Mouse (Mus musculus): ENCODE data around the gene Ctcfl.
A peak's percentile ranks its signal among the peaks of the same experiment; 100 is the strongest.
"Not testable (repeated sequence)": the region's sequence is repeated elsewhere in the genome, so short reads cannot be mapped to it uniquely, and the experiment has no call there.

The Ctcfl gene

DNA sequence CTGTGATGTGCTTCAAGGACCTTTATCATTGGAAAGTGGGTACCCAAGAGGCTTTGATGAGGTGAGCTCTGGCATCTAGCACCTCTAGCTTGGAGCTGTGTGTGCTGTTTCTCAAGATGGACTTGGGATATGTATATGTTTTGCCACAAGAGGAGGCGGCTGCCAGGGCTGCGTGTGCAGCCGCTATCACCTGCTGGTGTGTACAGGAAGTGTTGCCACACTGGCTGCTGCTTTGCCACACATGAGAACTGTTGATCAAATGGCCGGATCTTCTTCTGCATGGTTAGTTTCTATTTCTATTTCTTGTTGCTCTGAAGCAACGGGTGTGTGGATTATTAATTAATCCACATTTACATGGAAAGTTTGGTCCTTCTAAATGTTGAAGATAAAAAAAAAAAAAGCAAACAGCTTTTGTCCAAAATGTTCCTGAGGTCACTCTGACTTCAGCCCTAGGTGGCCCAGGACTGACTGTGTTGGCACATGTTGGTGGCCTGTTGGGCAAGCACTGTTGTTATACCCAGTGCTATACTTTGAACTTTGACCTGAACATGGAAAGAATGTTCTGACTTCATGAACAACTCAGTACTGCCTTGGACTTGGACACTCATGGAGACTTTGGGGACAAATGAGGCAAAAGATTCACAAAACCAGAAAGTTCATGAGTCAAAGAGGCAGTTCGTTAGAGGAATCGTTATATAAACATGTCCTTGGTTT is 4.9 kb upstream of the Ctcfl start:
- Histone ChIP-seq H3K36me3 (ENCODE audit: control insufficient read depth, insufficient read depth, low read length, poor library complexity, severe bottlenecking) (no peaks in the 10 kb centered on the region), H3K27me3 (ENCODE audit: control insufficient read depth, insufficient read depth, low read length, poor library complexity, severe bottlenecking) (no peaks in the 10 kb centered on the region; the same call in 1 of the 2 replicates)
- no peak for DNase-seq (ENCODE audit: low read depth, low spot score)

GRCm38 (mm10) chr2:173120117-173120516 is 792 bp upstream of the Ctcfl start:
- not testable (repeated sequence) for H3K27me3 ChIP-seq (ENCODE audit: control insufficient read depth, insufficient read depth, low read length, poor library complexity, severe bottlenecking); H3K36me3 ChIP-seq (ENCODE audit: control insufficient read depth, insufficient read depth, low read length, poor library complexity, severe bottlenecking); DNase-seq (ENCODE audit: low read depth, low spot score)

GRCm38 (mm10) chr2:173113796-173114195 is 5.5 kb downstream of the Ctcfl start:
- not testable (repeated sequence) for H3K27me3 ChIP-seq (ENCODE audit: control insufficient read depth, insufficient read depth, low read length, poor library complexity, severe bottlenecking); H3K36me3 ChIP-seq (ENCODE audit: control insufficient read depth, insufficient read depth, low read length, poor library complexity, severe bottlenecking); DNase-seq (ENCODE audit: low read depth, low spot score)

- Histone ChIP-seq H3K36me3 (ENCODE audit: control insufficient read depth, insufficient read depth, low read length, poor library complexity, severe bottlenecking) (no peaks in the 10 kb centered on the region), H3K27me3 (ENCODE audit: control insufficient read depth, insufficient read depth, low read length, poor library complexity, severe bottlenecking) (no peaks in the 10 kb centered on the region)
Observed at GRCm38 (mm10) chr2:173110571-173110970, 8.8 kb downstream of the Ctcfl start.

DNA sequence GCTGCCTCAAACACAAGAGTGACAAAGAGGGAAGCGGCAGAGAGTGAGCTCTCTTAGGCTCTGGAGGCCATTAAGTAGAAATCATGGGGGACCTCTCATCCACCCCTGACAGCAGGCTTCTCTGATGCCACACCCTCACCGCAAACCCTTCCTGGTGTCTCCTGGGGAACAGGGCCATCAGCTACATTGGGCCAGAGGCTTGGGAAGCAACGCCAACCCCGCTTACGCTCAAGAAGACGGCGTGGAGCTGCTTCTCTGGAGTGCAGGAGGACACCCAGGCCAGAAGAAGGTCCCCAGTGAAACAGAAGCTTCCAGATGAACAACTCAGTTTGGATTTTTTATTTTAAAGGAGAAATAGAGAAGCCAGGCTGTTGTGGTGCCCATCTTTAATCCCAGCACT is 9.8 kb downstream of the Ctcfl start:
- no peak for DNase-seq (ENCODE audit: low read depth, low spot score)
- Histone ChIP-seq H3K36me3 (ENCODE audit: control insufficient read depth, insufficient read depth, low read length, poor library complexity, severe bottlenecking) (no peaks in the 10 kb centered on the region), H3K27me3 (ENCODE audit: control insufficient read depth, insufficient read depth, low read length, poor library complexity, severe bottlenecking) (no peaks in the 10 kb centered on the region)

More at GRCm38 (mm10) chr2:173110571-173110970, 8.8 kb downstream of the Ctcfl start:
- DNase-seq (ENCODE audit: low read depth, low spot score) = no peak

GRCm38 (mm10) chr2:173108509-173109190 is 10.7 kb downstream of the Ctcfl start:
- no peak for DNase-seq (ENCODE audit: low read depth, low spot score)
- no peaks in the 10 kb centered on the region for H3K27me3 ChIP-seq (ENCODE audit: control insufficient read depth, insufficient read depth, low read length, poor library complexity, severe bottlenecking)
- no peaks in the 10 kb centered on the region for H3K36me3 ChIP-seq (ENCODE audit: control insufficient read depth, insufficient read depth, low read length, poor library complexity, severe bottlenecking)

DNA sequence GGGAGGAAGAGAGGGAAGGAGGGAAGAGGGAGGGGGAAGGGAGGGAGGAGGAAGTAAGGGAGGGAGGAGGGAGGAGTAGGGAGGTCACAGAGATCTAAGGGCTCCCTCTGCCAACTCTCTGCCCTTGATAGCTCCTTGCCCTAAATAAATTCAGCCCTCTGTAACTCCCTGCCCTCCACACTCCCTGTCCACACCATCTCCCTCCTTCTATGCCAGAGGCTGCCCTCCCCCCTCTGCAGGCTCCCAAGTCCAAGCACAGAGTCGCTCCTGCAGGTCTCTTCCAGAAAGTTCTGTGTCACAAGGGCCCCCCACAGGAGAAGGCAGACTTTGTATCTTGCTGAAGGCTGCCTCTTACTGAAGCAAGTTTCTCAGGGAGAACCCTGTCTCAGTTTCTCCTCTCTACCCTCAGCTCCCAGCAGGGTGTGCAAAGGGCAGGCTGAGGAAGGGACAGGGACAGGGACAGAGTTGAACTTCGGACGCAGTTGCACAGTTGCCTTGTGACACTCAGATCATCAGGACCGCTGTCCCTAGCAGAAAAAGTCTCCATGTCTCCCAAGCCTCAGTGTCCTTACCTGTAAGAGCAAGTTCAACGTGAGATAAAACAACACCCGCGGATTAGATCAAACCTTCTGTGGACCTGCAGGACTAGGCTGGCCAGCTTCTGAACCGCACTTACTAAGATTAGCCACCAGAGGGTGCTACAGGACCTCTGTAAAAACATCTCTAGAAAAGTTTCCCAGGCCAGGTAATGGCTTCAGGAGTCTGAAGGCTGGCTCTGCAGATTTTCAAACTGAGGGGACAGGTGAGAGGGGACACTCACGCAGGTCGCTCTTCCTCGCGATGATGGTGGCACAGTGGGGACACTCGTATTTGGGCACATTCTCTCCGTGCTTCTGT is 12.2 kb downstream of the Ctcfl start:
- no peaks in the 10 kb centered on the region for H3K27me3 ChIP-seq (ENCODE audit: control insufficient read depth, insufficient read depth, low read length, poor library complexity, severe bottlenecking)
- DNase-seq (ENCODE audit: low read depth, low spot score) = peak; percentile 75

DNA sequence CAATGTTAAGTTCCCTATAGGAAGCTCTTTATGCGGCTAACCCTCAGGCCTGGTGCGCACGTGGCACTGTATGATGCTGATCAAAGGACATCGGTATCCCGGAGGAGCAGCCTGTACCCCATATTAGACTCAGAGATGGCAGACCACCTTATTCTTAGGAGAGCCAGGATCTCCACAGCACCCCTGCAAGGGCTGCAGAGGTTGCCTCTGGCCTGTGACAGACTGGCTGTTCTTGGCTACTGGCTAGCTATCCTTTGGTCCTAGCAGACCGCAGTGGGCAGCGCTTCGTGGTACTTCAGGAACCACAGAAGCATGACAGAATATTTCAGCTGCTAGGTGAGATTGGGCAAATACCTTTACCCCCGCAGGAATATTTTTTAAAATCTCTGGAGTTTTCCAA is 12.9 kb downstream of the Ctcfl start:
- DNase-seq (ENCODE audit: low read depth, low spot score) = no peak
- Histone ChIP-seq H3K36me3 (ENCODE audit: control insufficient read depth, insufficient read depth, low read length, poor library complexity, severe bottlenecking) (no peaks in the 10 kb centered on the region), H3K27me3 (ENCODE audit: control insufficient read depth, insufficient read depth, low read length, poor library complexity, severe bottlenecking) (no peaks in the 10 kb centered on the region)

More for the DNA sequence above, 12.2 kb downstream of the Ctcfl start:
- H3K36me3 ChIP-seq (ENCODE audit: control insufficient read depth, insufficient read depth, low read length, poor library complexity, severe bottlenecking) = no peaks in the 10 kb centered on the region

- not testable (repeated sequence) for H3K27me3 ChIP-seq (ENCODE audit: control insufficient read depth, insufficient read depth, low read length, poor library complexity, severe bottlenecking); H3K36me3 ChIP-seq (ENCODE audit: control insufficient read depth, insufficient read depth, low read length, poor library complexity, severe bottlenecking)
- peak; percentile 53 for DNase-seq (ENCODE audit: low read depth, low spot score)
Observed at GRCm38 (mm10) chr2:173097337-173097736, 22.0 kb downstream of the Ctcfl start.

DNA sequence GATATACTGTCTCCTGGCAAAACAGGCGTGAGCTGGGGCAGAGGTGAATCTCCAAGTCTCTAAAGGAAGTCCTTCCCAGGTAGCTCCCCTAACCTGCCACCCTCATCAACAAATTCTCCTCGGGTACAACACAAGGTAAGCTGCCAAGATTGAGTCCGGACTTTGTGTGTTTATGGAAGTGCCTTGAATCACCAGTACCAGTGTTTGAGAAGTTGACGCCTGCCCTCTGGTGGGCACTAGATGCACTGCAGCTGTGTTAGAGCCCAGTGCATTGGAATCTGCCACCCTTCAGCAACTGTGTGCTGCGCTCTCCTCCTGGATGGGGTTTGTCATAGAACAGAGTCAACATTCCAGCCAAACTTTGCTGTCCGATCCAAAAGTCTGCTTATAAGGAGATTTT is 29.9 kb downstream of the Ctcfl start:
- DNase-seq (ENCODE audit: low read depth, low spot score) = peak; percentile 93
- Histone ChIP-seq H3K27me3 (ENCODE audit: control insufficient read depth, insufficient read depth, low read length, poor library complexity, severe bottlenecking) (no peaks in the 10 kb centered on the region), H3K36me3 (ENCODE audit: control insufficient read depth, insufficient read depth, low read length, poor library complexity, severe bottlenecking) (no peaks in the 10 kb centered on the region)

- H3K36me3 ChIP-seq (ENCODE audit: control insufficient read depth, insufficient read depth, low read length, poor library complexity, severe bottlenecking) = no peaks in the 10 kb centered on the region
- no peaks in the 10 kb centered on the region for H3K27me3 ChIP-seq (ENCODE audit: control insufficient read depth, insufficient read depth, low read length, poor library complexity, severe bottlenecking)
- DNase-seq (ENCODE audit: low read depth, low spot score) = no peak
Observed at GRCm38 (mm10) chr2:173087405-173087804, 31.9 kb downstream of the Ctcfl start.

DNA sequence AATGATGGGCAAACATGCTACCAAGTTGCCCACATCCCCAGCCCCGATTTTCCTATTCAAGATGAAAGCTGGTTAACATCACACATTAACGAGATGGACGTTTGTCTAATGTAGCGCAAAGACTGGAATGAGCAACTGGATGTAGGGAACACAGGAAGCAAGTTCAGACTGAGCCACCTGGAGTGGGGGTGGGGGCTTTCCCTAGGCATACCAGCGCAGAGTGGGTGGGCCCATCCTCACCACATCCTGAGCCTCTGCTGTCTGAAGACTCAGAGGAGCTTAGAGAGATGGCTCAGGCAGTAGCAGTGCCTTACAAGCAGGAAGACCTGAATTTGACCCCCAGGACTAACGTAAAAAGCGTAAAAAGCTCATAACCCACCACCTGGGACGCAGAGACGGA is 33.6 kb downstream of the Ctcfl start:
- Histone ChIP-seq H3K27me3 (ENCODE audit: control insufficient read depth, insufficient read depth, low read length, poor library complexity, severe bottlenecking) (no peaks in the 10 kb centered on the region), H3K36me3 (ENCODE audit: control insufficient read depth, insufficient read depth, low read length, poor library complexity, severe bottlenecking) (no peaks in the 10 kb centered on the region)
- DNase-seq (ENCODE audit: low read depth, low spot score) = peak; percentile 70

DNA sequence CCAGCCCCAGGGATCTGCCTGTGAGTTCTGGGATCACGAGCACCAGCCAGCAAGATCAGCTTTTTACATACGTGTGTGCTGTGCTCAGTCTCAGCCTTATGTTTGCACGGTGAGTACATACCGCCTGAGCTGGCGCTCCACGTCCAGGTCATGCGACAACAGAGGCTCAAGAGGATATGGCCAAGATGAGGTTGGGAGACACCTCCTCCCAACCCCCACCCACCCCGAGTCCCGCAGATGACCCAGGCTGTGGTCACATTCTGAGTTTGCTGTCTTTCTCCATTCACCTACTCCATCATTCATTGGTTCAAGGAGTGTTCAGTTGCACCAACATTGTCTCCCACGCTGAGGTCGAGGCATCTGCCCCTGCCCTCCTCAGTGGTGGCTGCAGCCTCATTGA is 34.5 kb downstream of the Ctcfl start:
- no peaks in the 10 kb centered on the region for H3K27me3 ChIP-seq (ENCODE audit: control insufficient read depth, insufficient read depth, low read length, poor library complexity, severe bottlenecking)
- DNase-seq (ENCODE audit: low read depth, low spot score) = no peak
- H3K36me3 ChIP-seq (ENCODE audit: control insufficient read depth, insufficient read depth, low read length, poor library complexity, severe bottlenecking) = no peaks in the 10 kb centered on the region

DNA sequence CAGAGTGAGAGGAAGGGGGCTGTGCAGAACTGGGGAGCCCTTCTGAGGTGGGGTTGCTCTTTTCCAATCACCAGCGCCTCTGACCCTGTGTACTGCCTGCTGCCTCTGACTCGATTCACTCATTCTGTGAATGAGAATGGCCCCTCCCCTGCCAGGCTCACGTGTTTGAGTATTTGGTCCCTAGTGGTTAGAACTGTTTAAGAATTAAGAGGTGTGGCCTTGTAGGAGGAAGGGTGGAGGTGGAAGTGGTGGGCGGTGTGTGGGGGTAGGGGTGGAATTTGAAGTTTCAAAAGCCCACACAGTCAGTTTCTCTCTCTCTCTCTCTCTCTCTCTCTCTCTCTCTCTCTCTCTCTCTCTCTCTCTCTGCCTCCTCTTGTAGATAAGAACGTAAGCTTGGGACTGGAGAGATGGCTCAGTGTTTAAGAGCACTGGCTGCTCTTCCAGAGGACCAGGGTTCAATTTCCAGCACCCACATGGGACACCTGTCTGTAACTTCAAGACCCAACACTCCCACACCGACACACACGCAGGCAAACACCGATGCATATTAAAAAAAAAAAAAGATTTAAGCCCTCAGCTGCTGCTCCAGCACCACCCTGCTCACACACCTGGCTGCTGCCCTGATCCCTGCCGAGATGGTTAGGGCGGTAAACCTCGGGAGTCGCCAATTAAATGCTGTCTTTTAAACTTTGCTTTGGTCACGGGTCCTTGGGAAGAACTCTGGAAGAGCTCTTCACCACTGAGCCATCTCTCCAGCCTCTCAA is 35.4 kb downstream of the Ctcfl start:
- no peaks in the 10 kb centered on the region for H3K36me3 ChIP-seq (ENCODE audit: control insufficient read depth, insufficient read depth, low read length, poor library complexity, severe bottlenecking)
- peak; percentile 94 for DNase-seq (ENCODE audit: low read depth, low spot score)

More for the DNA sequence above, 35.4 kb downstream of the Ctcfl start:
- no peaks in the 10 kb centered on the region for H3K27me3 ChIP-seq (ENCODE audit: control insufficient read depth, insufficient read depth, low read length, poor library complexity, severe bottlenecking)

Data from splenic B cell, adult 2 months (primary cell).